Mouse (Mus musculus): ENCODE measurements around the gene Foxe3. TPM values are rescaled to one million over a fixed set of nuclear protein-coding genes. Genes with fewer than 3 reads are reported as not detected.

The Foxe3 gene
- polyA plus RNA-seq, 2 experiments = not detected

- Histone ChIP-seq H3K36me3 (replicated peaks; ENCODE audit: control insufficient read depth, insufficient read depth, low read depth) (no peaks in the 10 kb centered on the region), H3K9me3 (ENCODE audit: control insufficient read depth, low read length) (no peaks in the 10 kb centered on the region), H3K4me1 (replicated peaks; ENCODE audit: control insufficient read depth in 2 of 2, insufficient read depth in 2 of 2, low read length in 1 of 2) (no peaks in the 10 kb centered on the region), H3K4me2 (ENCODE audit: low read depth) (no peak overlapping the region), H3K9ac (replicated peaks) (no peak overlapping the region), H3K27ac (no peak overlapping the region), H3K27me3 (ENCODE audit: control insufficient read depth, insufficient read depth, low read length) (no peaks in the 10 kb centered on the region), H3K4me3 (ENCODE audit: insufficient read depth in 1 of 2, low read depth in 2 of 2, low read length in 2 of 2) (no peak overlapping the region)
- ATAC-seq (ENCODE audit: insufficient read depth) = peak; percentile 39; the same call in 1 of the 2 replicates
- peak in 2 of 3 experiments; percentile 17 to 23 for DNase-seq (ENCODE audit: low read depth in 3 of 3, low spot score in 3 of 3)
- TF ChIP-seq CTCF (IDR thresholded peaks at IDR 0.05; ENCODE audit: low read depth) (peak; percentile 84), EP300 (IDR thresholded peaks at IDR 0.05; ENCODE audit: low read depth) (no peak)
- WGBS (ENCODE audit: insufficient replicate concordance) = 27% methylated on average over 6 of the region's 6 CpGs
Measured at GRCm38 (mm10) chr4:114947395-114947794, 21.6 kb upstream of the Foxe3 start.

GRCm38 (mm10) chr4:114946416-114946815 is 20.6 kb upstream of the Foxe3 start:
- H3K36me3 ChIP-seq (replicated peaks; ENCODE audit: control insufficient read depth, insufficient read depth, low read depth) = no peaks in the 10 kb centered on the region
- no peaks in the 10 kb centered on the region for H3K27me3 ChIP-seq (ENCODE audit: control insufficient read depth, insufficient read depth, low read length)
- no peaks in the 10 kb centered on the region for H3K9me3 ChIP-seq (ENCODE audit: control insufficient read depth, low read length)
- H3K9ac ChIP-seq (replicated peaks) = no peak overlapping the region
- no peak overlapping the region for H3K4me2 ChIP-seq (ENCODE audit: low read depth)
- 56% methylated on average over 4 of the region's 4 CpGs for WGBS (ENCODE audit: insufficient replicate concordance)
- H3K27ac ChIP-seq = no peak overlapping the region
- ATAC-seq (ENCODE audit: insufficient read depth) = no peak
- H3K4me3 ChIP-seq (ENCODE audit: insufficient read depth in 1 of 2, low read depth in 2 of 2, low read length in 2 of 2) = no peak overlapping the region
- no peaks in the 10 kb centered on the region for H3K4me1 ChIP-seq (replicated peaks; ENCODE audit: control insufficient read depth in 2 of 2, insufficient read depth in 2 of 2, low read length in 1 of 2)
- no peak for TF ChIP-seq EP300 (IDR thresholded peaks at IDR 0.05; ENCODE audit: low read depth)
- no peak for TF ChIP-seq CTCF (IDR thresholded peaks at IDR 0.05; ENCODE audit: low read depth)
- DNase-seq (ENCODE audit: low read depth in 3 of 3, low spot score in 3 of 3) = no peak

- Histone ChIP-seq H3K27ac (no peak overlapping the region), H3K4me2 (ENCODE audit: low read depth) (no peak overlapping the region), H3K9ac (replicated peaks) (no peak overlapping the region), H3K27me3 (ENCODE audit: control insufficient read depth, insufficient read depth, low read length) (no peaks in the 10 kb centered on the region), H3K4me1 (replicated peaks; ENCODE audit: control insufficient read depth in 2 of 2, insufficient read depth in 2 of 2, low read length in 1 of 2) (no peaks in the 10 kb centered on the region), H3K9me3 (ENCODE audit: control insufficient read depth, low read length) (no peaks in the 10 kb centered on the region), H3K36me3 (replicated peaks; ENCODE audit: control insufficient read depth, insufficient read depth, low read depth) (no peaks in the 10 kb centered on the region), H3K4me3 (ENCODE audit: insufficient read depth in 1 of 2, low read depth in 2 of 2, low read length in 2 of 2) (no peak overlapping the region)
- 35% methylated on average over 5 of the region's 5 CpGs for WGBS (ENCODE audit: insufficient replicate concordance)
- DNase-seq (ENCODE audit: low read depth in 3 of 3, low spot score in 3 of 3) (no peak), ATAC-seq (ENCODE audit: insufficient read depth) (no peak)
- TF ChIP-seq EP300 (IDR thresholded peaks at IDR 0.05; ENCODE audit: low read depth) = no peak
Measured at GRCm38 (mm10) chr4:114945021-114945420, 19.2 kb upstream of the Foxe3 start.

GRCm38 (mm10) chr4:114942583-114942982 is 16.8 kb upstream of the Foxe3 start:
- DNase-seq (ENCODE audit: low read depth in 3 of 3, low spot score in 3 of 3) = no peak

GRCm38 (mm10) chr4:114942112-114942511 is 16.3 kb upstream of the Foxe3 start:
- no peaks in the 10 kb centered on the region for H3K36me3 ChIP-seq (replicated peaks; ENCODE audit: control insufficient read depth, insufficient read depth, low read depth)
- no peak for DNase-seq (ENCODE audit: low read depth in 3 of 3, low spot score in 3 of 3)
- no peaks in the 10 kb centered on the region for H3K4me1 ChIP-seq (replicated peaks; ENCODE audit: control insufficient read depth in 2 of 2, insufficient read depth in 2 of 2, low read length in 1 of 2)
- no peaks in the 10 kb centered on the region for H3K27me3 ChIP-seq (ENCODE audit: control insufficient read depth, insufficient read depth, low read length)
- ATAC-seq (ENCODE audit: insufficient read depth) = no peak
- H3K4me2 ChIP-seq (ENCODE audit: low read depth) = no peak overlapping the region
- no peak overlapping the region for H3K9ac ChIP-seq (replicated peaks)
- no peak overlapping the region for H3K4me3 ChIP-seq (ENCODE audit: insufficient read depth in 1 of 2, low read depth in 2 of 2, low read length in 2 of 2)
- no peak overlapping the region for H3K27ac ChIP-seq
- WGBS (ENCODE audit: insufficient replicate concordance) = 37% methylated on average over 4 of the region's 4 CpGs
- no peak for TF ChIP-seq CTCF (IDR thresholded peaks at IDR 0.05; ENCODE audit: low read depth)
- no peak for TF ChIP-seq EP300 (IDR thresholded peaks at IDR 0.05; ENCODE audit: low read depth)
- no peaks in the 10 kb centered on the region for H3K9me3 ChIP-seq (ENCODE audit: control insufficient read depth, low read length)

More at GRCm38 (mm10) chr4:114942583-114942982, 16.8 kb upstream of the Foxe3 start:
- no peak for TF ChIP-seq CTCF (IDR thresholded peaks at IDR 0.05; ENCODE audit: low read depth)
- no peak for TF ChIP-seq EP300 (IDR thresholded peaks at IDR 0.05; ENCODE audit: low read depth)
- H3K36me3 ChIP-seq (replicated peaks; ENCODE audit: control insufficient read depth, insufficient read depth, low read depth) = no peaks in the 10 kb centered on the region
- no peak for ATAC-seq (ENCODE audit: insufficient read depth)
- H3K27me3 ChIP-seq (ENCODE audit: control insufficient read depth, insufficient read depth, low read length) = no peaks in the 10 kb centered on the region
- no peak overlapping the region for H3K9ac ChIP-seq (replicated peaks)
- H3K4me3 ChIP-seq (ENCODE audit: insufficient read depth in 1 of 2, low read depth in 2 of 2, low read length in 2 of 2) = no peak overlapping the region
- H3K4me2 ChIP-seq (ENCODE audit: low read depth) = no peak overlapping the region
- no peak overlapping the region for H3K27ac ChIP-seq
- WGBS (ENCODE audit: insufficient replicate concordance) = 51% methylated on average over 8 of the region's 8 CpGs
- no peaks in the 10 kb centered on the region for H3K4me1 ChIP-seq (replicated peaks; ENCODE audit: control insufficient read depth in 2 of 2, insufficient read depth in 2 of 2, low read length in 1 of 2)
- no peaks in the 10 kb centered on the region for H3K9me3 ChIP-seq (ENCODE audit: control insufficient read depth, low read length)

All from liver, embryonic 14.5 days (tissue).